Mouse (Mus musculus): ENCODE measurements around the gene Als2cl. TPM values are rescaled to one million over a fixed set of nuclear protein-coding genes. Genes with fewer than 3 reads are reported as not detected.
A peak's percentile ranks its signal among the peaks of the same experiment; 100 is the strongest.

Gene Als2cl
- polyA plus RNA-seq, 1 experiment from 2014 or later = 7.9 TPM

DNA sequence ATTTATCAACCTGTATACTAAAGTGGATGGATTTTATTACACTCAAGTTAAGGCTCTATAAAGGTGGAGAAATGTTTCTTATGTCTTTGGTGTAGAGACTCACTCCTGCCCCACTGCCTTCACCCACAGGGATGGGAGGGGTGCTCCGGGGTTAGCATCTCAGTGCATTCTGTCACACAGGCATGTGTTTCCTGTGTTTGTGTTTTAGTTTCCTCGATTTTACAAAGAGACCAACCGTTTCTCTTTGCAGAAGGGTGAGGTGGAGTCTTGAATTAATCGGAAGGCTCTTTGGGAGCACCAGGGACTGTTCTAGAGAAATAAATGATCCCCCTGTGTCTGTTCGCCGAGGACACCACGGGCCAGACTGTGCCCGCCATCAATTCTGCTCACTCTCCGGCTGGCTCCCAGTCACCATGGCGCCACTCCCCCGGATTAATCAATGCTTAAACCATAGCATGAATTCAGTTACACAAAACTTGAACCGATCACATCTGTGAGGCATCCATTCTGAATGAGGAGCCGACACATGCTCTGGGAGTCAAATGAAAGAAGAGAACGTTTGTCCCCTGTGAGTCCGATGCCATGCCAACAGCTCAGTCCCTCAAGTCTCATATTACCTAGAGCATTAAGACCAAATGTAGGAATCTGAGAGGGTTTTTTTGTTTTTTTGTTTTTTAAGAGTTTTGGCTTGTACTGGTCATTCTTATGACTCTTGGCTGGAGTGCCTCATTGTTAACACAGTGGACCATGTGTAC is 41.2 kb downstream of the Als2cl start:
- H3K36me3 ChIP-seq = no peaks in the 10 kb centered on the region
- 24% methylated on average over 15 of the region's 15 CpGs for WGBS
- ATAC-seq (ENCODE audit: insufficient number of reproducible peaks, low FRiP score, low TSS enrichment, low read depth) = peak; percentile 71
- H3K9ac ChIP-seq = no peak overlapping the region
- H3K9me3 ChIP-seq (replicated peaks) = no peaks in the 10 kb centered on the region
- H3K4me1 ChIP-seq = peaks cover 27% of the 10 kb centered on the region
- no peaks in the 10 kb centered on the region for H3K27me3 ChIP-seq
- no peak overlapping the region for H3K4me3 ChIP-seq (replicated peaks)
- peak overlapping the region; percentile 79 for H3K27ac ChIP-seq (replicated peaks)
- H3K4me2 ChIP-seq (replicated peaks) = 0 out of 2 replicates have a peak overlapping the region, but pooled peaks have one; percentile 8

DNA sequence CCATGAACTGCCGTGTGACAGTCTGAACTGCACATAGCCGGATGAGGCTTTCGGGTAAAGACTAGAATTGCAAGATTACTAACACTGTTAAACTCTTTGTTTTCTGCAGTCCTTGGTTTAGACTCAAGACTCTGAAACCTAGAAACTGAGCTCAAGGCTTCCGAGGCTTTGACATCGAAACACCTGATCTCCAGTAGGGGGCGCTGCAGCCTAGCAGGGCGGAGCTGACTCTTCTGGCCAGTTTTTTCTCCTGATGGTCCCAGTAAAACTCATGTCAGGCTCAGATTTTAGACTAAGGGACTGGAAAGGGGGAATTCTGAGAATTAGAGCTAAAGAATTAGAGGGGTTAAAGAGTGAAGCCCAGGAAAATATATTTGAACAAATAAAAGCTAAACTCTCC is 43.1 kb downstream of the Als2cl start:
- Histone ChIP-seq H3K4me3 (replicated peaks) (no peak overlapping the region), H3K4me1 (peaks cover 18% of the 10 kb centered on the region; the same call in 1 of the 2 replicates), H3K9me3 (replicated peaks) (no peaks in the 10 kb centered on the region), H3K27ac (replicated peaks) (no peak overlapping the region), H3K27me3 (no peaks in the 10 kb centered on the region), H3K36me3 (no peaks in the 10 kb centered on the region), H3K4me2 (replicated peaks) (no peak overlapping the region), H3K9ac (no peak overlapping the region)
- 14% methylated on average over 7 of the region's 7 CpGs for WGBS
- no peak for ATAC-seq (ENCODE audit: insufficient number of reproducible peaks, low FRiP score, low TSS enrichment, low read depth)

DNA sequence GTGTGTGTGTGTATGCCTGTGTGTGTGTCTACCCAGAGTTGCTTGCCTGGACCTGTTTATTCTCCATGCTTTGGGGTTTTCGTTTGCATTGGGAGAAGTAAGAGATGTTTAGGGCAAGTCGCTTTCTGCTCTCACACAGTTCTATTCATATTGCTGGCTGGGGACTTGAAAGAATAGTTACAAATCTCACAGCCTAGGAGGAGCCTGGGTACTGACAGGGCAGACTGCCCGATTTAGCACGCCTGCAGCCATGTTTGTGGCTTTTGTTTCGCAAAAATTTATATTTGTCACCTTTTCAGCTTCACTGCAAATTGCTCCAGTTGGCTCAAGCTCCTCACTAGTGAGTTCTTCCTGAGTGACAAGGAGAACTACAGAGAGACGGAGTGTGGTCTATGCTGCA is 51.9 kb downstream of the Als2cl start:
- Histone ChIP-seq H3K36me3 (no peaks in the 10 kb centered on the region), H3K27me3 (no peaks in the 10 kb centered on the region), H3K4me3 (replicated peaks) (no peak overlapping the region), H3K27ac (replicated peaks) (peak overlapping the region; percentile 80), H3K4me1 (0 out of 2 replicates have a peak, but pooled peaks cover 4% of the 10 kb centered on the region), H3K4me2 (replicated peaks) (no peak overlapping the region), H3K9ac (no peak overlapping the region), H3K9me3 (replicated peaks) (no peaks in the 10 kb centered on the region)
- 39% methylated on average over 6 of the region's 6 CpGs for WGBS
- ATAC-seq (ENCODE audit: insufficient number of reproducible peaks, low FRiP score, low TSS enrichment, low read depth) = no peak

DNA sequence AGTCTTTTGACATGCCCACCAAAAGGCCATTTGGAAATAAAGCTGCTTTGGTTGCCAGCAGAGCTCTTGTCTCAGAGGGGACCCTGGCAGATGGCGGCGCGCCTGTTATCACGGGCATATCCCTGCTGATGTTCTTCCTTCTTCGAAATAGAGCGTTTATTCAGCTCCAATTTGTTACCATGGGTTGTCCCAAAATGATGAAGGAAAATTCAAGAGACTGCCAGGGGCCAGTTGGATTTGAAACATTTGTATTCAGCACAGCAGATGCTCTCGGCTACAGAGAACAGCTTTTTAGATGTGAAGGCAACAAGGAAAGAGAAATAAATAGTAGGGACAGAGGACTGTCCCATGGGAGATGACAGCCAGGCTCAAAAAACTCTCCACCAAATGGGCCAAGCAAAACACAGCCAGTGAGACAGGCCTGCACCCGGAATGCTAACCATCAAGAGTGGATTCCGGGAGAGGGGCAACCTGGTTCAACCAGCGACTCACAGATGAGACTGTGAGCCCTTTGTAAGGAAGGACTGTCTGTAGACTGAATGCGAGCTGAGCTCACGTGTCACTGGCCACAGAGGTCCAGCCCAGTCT is 54.3 kb downstream of the Als2cl start:
- Histone ChIP-seq H3K36me3 (no peaks in the 10 kb centered on the region), H3K4me1 (0 out of 2 replicates have a peak, but pooled peaks cover 4% of the 10 kb centered on the region), H3K4me2 (replicated peaks) (no peak overlapping the region), H3K27ac (replicated peaks) (peak overlapping the region; percentile 39; the same call in 1 of the 2 replicates), H3K4me3 (replicated peaks) (no peak overlapping the region), H3K9me3 (replicated peaks) (no peaks in the 10 kb centered on the region), H3K9ac (no peak overlapping the region), H3K27me3 (no peaks in the 10 kb centered on the region)
- WGBS = 75% methylated on average over 12 of the region's 12 CpGs
- no peak for ATAC-seq (ENCODE audit: insufficient number of reproducible peaks, low FRiP score, low TSS enrichment, low read depth)

DNA sequence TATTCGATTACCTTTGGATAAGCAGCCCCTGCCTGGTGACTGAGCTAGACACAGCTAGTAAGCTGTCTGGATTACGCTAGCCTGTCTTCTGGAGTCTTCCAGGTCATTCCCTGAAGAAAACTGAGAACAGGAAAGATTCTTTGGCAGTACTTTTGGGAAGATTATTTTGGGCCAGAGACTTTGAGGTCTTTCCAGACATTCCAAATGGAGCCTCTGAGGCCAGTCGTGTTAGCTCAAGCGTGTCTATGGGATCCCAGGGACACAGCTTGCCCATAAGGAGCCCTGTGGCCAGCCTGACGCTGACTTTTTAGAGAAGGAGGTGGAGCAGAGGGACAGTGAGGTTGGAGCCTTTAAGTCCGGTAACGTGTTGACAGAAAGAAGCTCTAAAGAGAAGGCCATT is 56.3 kb downstream of the Als2cl start:
- Histone ChIP-seq H3K4me1 (0 out of 2 replicates have a peak, but pooled peaks cover 4% of the 10 kb centered on the region), H3K36me3 (no peaks in the 10 kb centered on the region), H3K9ac (no peak overlapping the region), H3K27ac (replicated peaks) (no peak overlapping the region), H3K4me2 (replicated peaks) (no peak overlapping the region), H3K4me3 (replicated peaks) (no peak overlapping the region), H3K27me3 (no peaks in the 10 kb centered on the region), H3K9me3 (replicated peaks) (no peaks in the 10 kb centered on the region)
- no peak for ATAC-seq (ENCODE audit: insufficient number of reproducible peaks, low FRiP score, low TSS enrichment, low read depth)
- 77% methylated on average over 7 of the region's 7 CpGs for WGBS

DNA sequence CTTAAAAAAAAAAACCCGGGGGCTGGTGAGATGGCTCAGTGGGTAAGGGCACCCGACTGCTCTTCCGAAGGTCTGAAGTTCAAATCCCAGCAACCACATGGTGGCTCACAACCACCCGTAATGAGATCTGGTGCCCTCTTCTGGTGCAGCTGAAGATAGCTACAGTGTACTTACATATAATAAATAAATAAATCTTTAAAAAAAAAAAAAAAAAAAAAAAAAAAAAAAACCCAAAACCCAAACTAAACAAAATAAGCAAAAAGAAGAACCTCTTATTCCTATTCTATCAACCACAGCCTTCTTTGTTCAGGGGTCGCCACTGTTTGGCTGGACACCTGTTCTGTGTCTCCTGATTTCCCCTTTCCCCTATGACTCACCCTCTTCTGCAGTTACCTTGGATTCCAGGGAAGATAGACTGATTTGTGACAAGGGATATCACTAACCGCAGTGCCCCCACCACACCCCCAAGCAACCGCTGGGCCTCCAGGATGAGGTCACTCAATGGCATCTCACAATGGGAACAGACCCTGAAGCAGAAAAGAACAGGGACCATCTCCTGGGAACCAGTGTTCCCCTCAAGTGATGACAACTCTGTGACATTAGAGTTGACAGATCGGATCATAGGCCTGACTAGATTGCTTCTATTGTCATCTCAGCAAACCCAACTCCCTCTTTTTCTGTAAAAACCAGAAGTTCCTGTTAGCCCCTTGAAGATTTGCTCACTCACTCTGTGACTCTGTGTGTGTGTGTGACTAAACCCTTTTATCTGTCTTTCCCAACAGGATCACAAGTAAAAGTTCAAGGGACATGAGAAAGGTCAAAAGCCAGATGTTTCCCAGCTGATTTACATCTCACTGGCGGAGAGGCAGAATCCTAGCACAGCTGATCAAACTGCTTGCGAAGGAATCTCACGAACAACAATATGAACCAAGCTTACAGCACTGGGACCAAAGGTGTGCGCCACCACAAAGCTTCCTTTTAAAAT is 58.1 kb downstream of the Als2cl start:
- Histone ChIP-seq H3K9ac (no peak overlapping the region), H3K27me3 (no peaks in the 10 kb centered on the region), H3K4me2 (replicated peaks) (no peak overlapping the region), H3K4me1 (0 out of 2 replicates have a peak, but pooled peaks cover 4% of the 10 kb centered on the region), H3K9me3 (replicated peaks) (no peaks in the 10 kb centered on the region), H3K4me3 (replicated peaks) (no peak overlapping the region), H3K36me3 (no peaks in the 10 kb centered on the region), H3K27ac (replicated peaks) (no peak overlapping the region)
- no peak for ATAC-seq (ENCODE audit: insufficient number of reproducible peaks, low FRiP score, low TSS enrichment, low read depth)
- 64% methylated on average over 12 of the region's 12 CpGs for WGBS

DNA sequence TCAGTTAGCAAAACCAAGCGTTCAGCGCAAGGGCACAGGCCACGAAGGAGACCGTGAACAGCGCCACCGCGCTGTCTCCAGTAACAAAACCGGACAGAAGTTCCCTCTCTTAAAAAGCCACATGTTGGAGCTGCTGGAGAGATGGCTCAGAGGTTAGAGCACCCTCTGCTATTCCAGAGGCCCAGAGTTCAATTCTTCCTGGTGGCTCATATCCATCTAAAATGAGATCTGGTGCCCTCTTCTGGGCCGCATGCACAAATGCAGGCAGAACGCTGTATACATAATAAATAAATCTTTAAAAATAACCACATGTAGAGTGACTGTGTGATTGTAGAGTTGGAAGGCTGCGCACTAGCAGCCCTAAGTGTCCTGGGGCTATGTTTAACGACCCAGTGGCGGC is 64.6 kb downstream of the Als2cl start:
- ATAC-seq (ENCODE audit: insufficient number of reproducible peaks, low FRiP score, low TSS enrichment, low read depth) = no peak
- peak overlapping the region; percentile 74 for H3K27ac ChIP-seq (replicated peaks)
- no peaks in the 10 kb centered on the region for H3K9me3 ChIP-seq (replicated peaks)
- H3K4me3 ChIP-seq (replicated peaks) = no peak overlapping the region
- H3K36me3 ChIP-seq = no peaks in the 10 kb centered on the region
- H3K4me2 ChIP-seq (replicated peaks) = no peak overlapping the region
- peaks cover 39% of the 10 kb centered on the region for H3K27me3 ChIP-seq
- 34% methylated on average over 13 of the region's 13 CpGs for WGBS
- no peak overlapping the region for H3K9ac ChIP-seq
- peaks cover 21% of the 10 kb centered on the region for H3K4me1 ChIP-seq

DNA sequence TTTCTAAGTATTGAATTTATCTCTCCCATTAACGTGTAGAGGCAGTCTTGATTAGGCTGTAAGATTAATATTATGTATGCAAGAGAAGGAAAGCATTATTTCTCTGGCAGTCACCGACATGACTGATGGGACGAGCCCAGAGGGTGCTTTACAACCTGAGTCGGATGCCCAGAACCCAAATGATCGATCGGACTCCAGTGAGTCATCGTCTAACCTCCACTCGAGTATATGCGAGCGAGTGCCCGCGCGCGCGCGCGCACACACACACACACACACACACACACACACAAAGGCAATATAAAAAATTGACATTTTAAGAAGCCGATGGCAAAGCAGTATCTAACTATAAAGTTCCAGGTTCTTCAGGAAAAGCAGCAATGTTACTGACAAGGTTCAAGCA is 65.7 kb downstream of the Als2cl start:
- no peak for ATAC-seq (ENCODE audit: insufficient number of reproducible peaks, low FRiP score, low TSS enrichment, low read depth)
- no peaks in the 10 kb centered on the region for H3K9me3 ChIP-seq (replicated peaks)
- H3K4me1 ChIP-seq = peaks cover 21% of the 10 kb centered on the region
- no peak overlapping the region for H3K4me3 ChIP-seq (replicated peaks)
- no peak overlapping the region for H3K4me2 ChIP-seq (replicated peaks)
- H3K36me3 ChIP-seq = no peaks in the 10 kb centered on the region
- peaks cover 39% of the 10 kb centered on the region for H3K27me3 ChIP-seq
- H3K9ac ChIP-seq = no peak overlapping the region
- no peak overlapping the region for H3K27ac ChIP-seq (replicated peaks)
- WGBS = 23% methylated on average over 18 of the region's 18 CpGs

DNA sequence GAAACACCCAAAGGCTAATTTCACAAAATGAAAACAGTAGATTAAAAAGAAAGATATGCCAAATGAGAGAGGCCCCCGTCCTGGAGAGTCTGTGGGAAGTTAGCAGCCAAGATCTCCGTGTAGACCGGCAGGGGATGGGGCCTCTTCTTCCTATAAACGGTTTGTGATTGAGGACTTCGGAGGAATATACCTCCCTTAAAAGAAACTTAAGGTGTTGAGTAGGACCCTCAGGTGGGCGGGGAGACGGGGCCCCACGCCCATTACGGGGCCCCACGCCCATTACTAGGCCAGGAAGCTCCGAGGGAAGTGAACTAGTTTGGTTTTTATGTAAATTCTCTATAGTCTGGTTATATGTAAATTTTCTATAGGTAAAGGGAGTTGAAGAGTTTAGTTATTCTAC is 66.3 kb downstream of the Als2cl start, which contains the start of gene Tdgf1:
Gene Tdgf1, minus strand, starts transcription at position 233 of the 400 bp plus-strand sequence.
- H3K27ac ChIP-seq (replicated peaks) = no peak within 1 kb of the TSS
- no peak within 1 kb of the TSS for H3K4me2 ChIP-seq (replicated peaks)
- ATAC-seq (ENCODE audit: insufficient number of reproducible peaks, low FRiP score, low TSS enrichment, low read depth) = no peak
- 19% methylated on average over 11 of the region's 11 CpGs for WGBS
- H3K27me3 ChIP-seq = peaks cover 39% of the 10 kb centered on the region
- no peaks in the 10 kb centered on the region for H3K36me3 ChIP-seq
- H3K9ac ChIP-seq = no peak within 1 kb of the TSS
- no peak within 1 kb of the TSS for H3K4me3 ChIP-seq (replicated peaks)
- H3K4me1 ChIP-seq = peaks cover 21% of the 10 kb centered on the region
- H3K9me3 ChIP-seq (replicated peaks) = no peaks in the 10 kb centered on the region

DNA sequence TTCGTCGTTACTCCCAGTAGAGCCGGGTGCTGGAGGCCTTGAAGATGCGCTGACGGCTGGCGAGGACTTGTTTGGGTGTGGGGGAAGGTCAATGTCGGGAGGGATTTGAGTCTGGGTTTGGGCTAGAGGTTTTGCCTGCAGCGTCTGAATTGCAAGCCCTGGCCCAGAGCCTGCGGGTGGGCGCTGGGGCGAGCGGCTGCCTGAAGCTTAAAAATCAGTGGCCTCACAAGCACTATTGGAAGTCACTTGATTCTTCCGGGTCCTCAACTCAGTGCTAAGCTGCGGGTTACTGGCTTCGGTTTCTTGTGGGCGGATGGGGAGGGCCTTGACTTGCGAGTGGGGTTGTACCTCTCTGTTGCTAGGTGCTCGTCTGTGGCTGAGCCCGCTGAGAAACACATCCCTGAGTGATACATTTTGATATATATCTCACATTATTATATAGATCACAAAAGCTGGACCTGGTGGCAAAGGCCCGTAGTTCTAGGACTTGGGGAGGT is 66.9 kb downstream of the Als2cl start:
- H3K27ac ChIP-seq (replicated peaks) = no peak overlapping the region
- no peak overlapping the region for H3K4me2 ChIP-seq (replicated peaks)
- H3K9me3 ChIP-seq (replicated peaks) = no peaks in the 10 kb centered on the region
- peaks cover 44% of the 10 kb centered on the region for H3K27me3 ChIP-seq
- H3K4me3 ChIP-seq (replicated peaks) = no peak overlapping the region
- no peak for ATAC-seq (ENCODE audit: insufficient number of reproducible peaks, low FRiP score, low TSS enrichment, low read depth)
- no peaks in the 10 kb centered on the region for H3K36me3 ChIP-seq
- no peak overlapping the region for H3K9ac ChIP-seq
- 25% methylated on average over 20 of the region's 20 CpGs for WGBS
- peaks cover 21% of the 10 kb centered on the region for H3K4me1 ChIP-seq

DNA sequence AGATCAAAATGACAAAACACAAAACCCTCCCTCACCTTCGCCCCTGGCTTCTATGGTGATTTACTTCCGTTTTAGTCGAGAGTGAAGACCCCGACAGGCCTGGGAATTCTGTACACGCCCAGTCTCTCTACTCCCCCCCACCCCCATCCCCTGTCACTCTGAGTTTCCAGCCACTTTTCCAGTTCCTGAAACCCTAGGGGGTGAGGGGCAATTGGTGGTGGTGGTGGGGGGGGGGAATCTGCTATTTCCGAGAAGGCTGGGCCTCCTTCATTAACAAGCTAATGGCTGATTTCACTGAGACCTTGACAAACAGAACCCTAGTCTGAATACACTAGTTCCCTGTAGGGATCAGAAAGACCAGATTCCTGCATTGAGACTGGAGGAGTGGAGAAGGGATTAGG is 67.6 kb downstream of the Als2cl start:
- no peak overlapping the region for H3K9ac ChIP-seq
- no peak overlapping the region for H3K4me3 ChIP-seq (replicated peaks)
- no peaks in the 10 kb centered on the region for H3K9me3 ChIP-seq (replicated peaks)
- H3K4me1 ChIP-seq = peaks cover 21% of the 10 kb centered on the region
- WGBS = 20% methylated on average over 6 of the region's 6 CpGs
- H3K27me3 ChIP-seq = peaks cover 44% of the 10 kb centered on the region
- no peaks in the 10 kb centered on the region for H3K36me3 ChIP-seq
- no peak overlapping the region for H3K27ac ChIP-seq (replicated peaks)
- no peak for ATAC-seq (ENCODE audit: insufficient number of reproducible peaks, low FRiP score, low TSS enrichment, low read depth)
- no peak overlapping the region for H3K4me2 ChIP-seq (replicated peaks)

All from embryonic facial prominence, embryonic 15.5 days (tissue).